Mouse (Mus musculus): Measurements from ENCODE around the gene Mtr. TPM values are rescaled to one million over a fixed set of nuclear protein-coding genes. Genes with fewer than 3 reads are reported as not detected.
"Not testable (repeated sequence)": the region's sequence is repeated elsewhere in the genome, so short reads cannot be mapped to it uniquely, and the experiment has no call there.

Mtr gene
- polyA plus RNA-seq, 1 experiment from 2014 or later, result 11.3 TPM

- Histone ChIP-seq H3K27ac (replicated peaks) (no peak overlapping the region), H3K4me2 (replicated peaks) (no peak overlapping the region), H3K9ac (replicated peaks) (no peak overlapping the region), H3K4me3 (no peak overlapping the region), H3K27me3 (no peaks in the 10 kb centered on the region), H3K36me3 (no peaks in the 10 kb centered on the region), H3K4me1 (no peaks in the 10 kb centered on the region), H3K9me3 (no peaks in the 10 kb centered on the region)
- 95% methylated on average over 2 of the region's 2 CpGs for WGBS
- ATAC-seq (ENCODE audit: low FRiP score, low read depth), result no peak
Observed at GRCm38 (mm10) chr13:12146402-12146801, 111.5 kb downstream of the Mtr start.

- no peak overlapping the region for H3K9ac ChIP-seq (replicated peaks)
- WGBS, result 96% methylated on average over 5 of the region's 5 CpGs
- H3K4me1 ChIP-seq, result no peaks in the 10 kb centered on the region
- no peak for ATAC-seq (ENCODE audit: low FRiP score, low read depth)
- H3K4me2 ChIP-seq (replicated peaks), result no peak overlapping the region
- no peaks in the 10 kb centered on the region for H3K27me3 ChIP-seq
- no peak overlapping the region for H3K27ac ChIP-seq (replicated peaks)
- no peak overlapping the region for H3K4me3 ChIP-seq
- no peaks in the 10 kb centered on the region for H3K36me3 ChIP-seq
- no peaks in the 10 kb centered on the region for H3K9me3 ChIP-seq
Observed at GRCm38 (mm10) chr13:12143347-12143746, 114.6 kb downstream of the Mtr start.

GRCm38 (mm10) chr13:12136461-12136860, 121.5 kb downstream of the Mtr start:
- not testable (repeated sequence) for H3K9ac ChIP-seq (replicated peaks); H3K4me3 ChIP-seq; H3K27ac ChIP-seq (replicated peaks); H3K36me3 ChIP-seq; ATAC-seq (ENCODE audit: low FRiP score, low read depth); H3K9me3 ChIP-seq; H3K27me3 ChIP-seq; H3K4me1 ChIP-seq; H3K4me2 ChIP-seq (replicated peaks)
- 92% methylated on average over 10 of the region's 10 CpGs for WGBS

- Histone ChIP-seq H3K4me2 (replicated peaks) (no peak overlapping the region), H3K4me1 (no peaks in the 10 kb centered on the region), H3K27me3 (no peaks in the 10 kb centered on the region), H3K9me3 (no peaks in the 10 kb centered on the region), H3K36me3 (no peaks in the 10 kb centered on the region), H3K4me3 (no peak overlapping the region), H3K27ac (replicated peaks) (no peak overlapping the region), H3K9ac (replicated peaks) (no peak overlapping the region)
- WGBS, result 89% methylated on average over 7 of the region's 7 CpGs
- ATAC-seq (ENCODE audit: low FRiP score, low read depth), result no peak
Observed at GRCm38 (mm10) chr13:12133549-12133948, 124.4 kb downstream of the Mtr start.

Other genes starting within 250 kb of the Mtr start
- gene Ryr2, start 151.2 kb downstream of the Mtr start, polyA plus RNA-seq (2016; fragmentation: Nextera tagmentation; extraction: Ambion mirVana), result 0.70 and 0.94 TPM in 2 replicates
- 0.73 and 1.2 TPM in 2 replicates for gene Actn2, start 82.6 kb upstream of the Mtr start, polyA plus RNA-seq (2016; fragmentation: Nextera tagmentation; extraction: Ambion mirVana)
- 26.9 and 30.9 TPM in 2 replicates for gene Heatr1, start 136.9 kb upstream of the Mtr start, polyA plus RNA-seq (2016; fragmentation: Nextera tagmentation; extraction: Ambion mirVana)
- gene Lgals8, start 206.8 kb upstream of the Mtr start, polyA plus RNA-seq (2016; fragmentation: Nextera tagmentation; extraction: Ambion mirVana), result 11.8 and 14.1 TPM in 2 replicates

Data from midbrain, embryonic 12.5 days (tissue).